Mouse (Mus musculus): Measurements from ENCODE around the gene Urgcp. TPM values are rescaled to one million over a fixed set of nuclear protein-coding genes. Genes with fewer than 3 reads are reported as not detected.
A peak's percentile ranks its signal among the peaks of the same experiment; 100 is the strongest.

The Urgcp gene
- polyA plus RNA-seq, 1 experiment from 2014 or later = 33.5 TPM

- Histone ChIP-seq H3K4me1 (replicated peaks) (no peaks in the 10 kb centered on the region), H3K27ac (replicated peaks) (no peak overlapping the region), H3K9ac (no peak overlapping the region), H3K27me3 (no peaks in the 10 kb centered on the region), H3K4me2 (no peak overlapping the region), H3K4me3 (no peak overlapping the region), H3K9me3 (no peaks in the 10 kb centered on the region), H3K36me3 (peaks cover 74% of the 10 kb centered on the region)
- 77% methylated on average over 11 of the region's 11 CpGs for WGBS
- ATAC-seq (ENCODE audit: low FRiP score, low read depth) = no peak
Observed at GRCm38 (mm10) chr11:5797371-5797770, 35.2 kb upstream of the Urgcp start.

GRCm38 (mm10) chr11:5796939-5797338, 34.8 kb upstream of the Urgcp start:
- Histone ChIP-seq H3K4me1 (replicated peaks) (no peaks in the 10 kb centered on the region), H3K9me3 (no peaks in the 10 kb centered on the region), H3K27ac (replicated peaks) (no peak overlapping the region), H3K4me2 (no peak overlapping the region), H3K27me3 (no peaks in the 10 kb centered on the region), H3K4me3 (no peak overlapping the region), H3K9ac (no peak overlapping the region), H3K36me3 (peaks cover 77% of the 10 kb centered on the region)
- WGBS = 83% methylated on average over 15 of the region's 15 CpGs
- ATAC-seq (ENCODE audit: low FRiP score, low read depth) = no peak

- H3K4me2 ChIP-seq = no peak overlapping the region
- no peak overlapping the region for H3K27ac ChIP-seq (replicated peaks)
- H3K36me3 ChIP-seq = peaks cover 77% of the 10 kb centered on the region
- H3K4me3 ChIP-seq = no peak overlapping the region
- no peak for ATAC-seq (ENCODE audit: low FRiP score, low read depth)
- no peaks in the 10 kb centered on the region for H3K9me3 ChIP-seq
- WGBS = 80% methylated on average over 7 of the region's 7 CpGs
- H3K4me1 ChIP-seq (replicated peaks) = 0 out of 2 replicates have a peak, but pooled peaks cover 3% of the 10 kb centered on the region
- H3K27me3 ChIP-seq = no peaks in the 10 kb centered on the region
- no peak overlapping the region for H3K9ac ChIP-seq
Observed at GRCm38 (mm10) chr11:5795706-5796105, 33.5 kb upstream of the Urgcp start.

- 90% methylated on average over 9 of the region's 9 CpGs for WGBS
- no peak overlapping the region for H3K4me2 ChIP-seq
Observed at GRCm38 (mm10) chr11:5795290-5795689, 33.1 kb upstream of the Urgcp start.

GRCm38 (mm10) chr11:5790431-5790830, 28.3 kb upstream of the Urgcp start:
- Histone ChIP-seq H3K4me3 (no peak overlapping the region), H3K9me3 (no peaks in the 10 kb centered on the region), H3K4me2 (no peak overlapping the region), H3K9ac (no peak overlapping the region), H3K27ac (replicated peaks) (no peak overlapping the region), H3K27me3 (no peaks in the 10 kb centered on the region), H3K4me1 (replicated peaks) (peaks cover 26% of the 10 kb centered on the region), H3K36me3 (peaks cover 29% of the 10 kb centered on the region)
- WGBS = 91% methylated on average over 1 of the region's 1 CpGs
- ATAC-seq (ENCODE audit: low FRiP score, low read depth) = no peak

More at GRCm38 (mm10) chr11:5795290-5795689, 33.1 kb upstream of the Urgcp start:
- Histone ChIP-seq H3K27me3 (no peaks in the 10 kb centered on the region), H3K36me3 (peaks cover 73% of the 10 kb centered on the region), H3K27ac (replicated peaks) (no peak overlapping the region), H3K9me3 (no peaks in the 10 kb centered on the region), H3K4me1 (replicated peaks) (0 out of 2 replicates have a peak, but pooled peaks cover 6% of the 10 kb centered on the region), H3K9ac (no peak overlapping the region), H3K4me3 (no peak overlapping the region)
- ATAC-seq (ENCODE audit: low FRiP score, low read depth) = no peak

- Histone ChIP-seq H3K4me1 (replicated peaks) (peaks cover 26% of the 10 kb centered on the region), H3K27me3 (no peaks in the 10 kb centered on the region), H3K27ac (replicated peaks) (no peak overlapping the region), H3K9ac (no peak overlapping the region), H3K36me3 (peaks cover 23% of the 10 kb centered on the region), H3K9me3 (no peaks in the 10 kb centered on the region), H3K4me3 (peak overlapping the region; percentile 73), H3K4me2 (peak overlapping the region; percentile 78)
- 81% methylated on average over 3 of the region's 3 CpGs for WGBS
- no peak for ATAC-seq (ENCODE audit: low FRiP score, low read depth)
Observed at GRCm38 (mm10) chr11:5789754-5790333, 27.7 kb upstream of the Urgcp start.

- H3K4me1 ChIP-seq (replicated peaks) = peaks cover 26% of the 10 kb centered on the region
- no peaks in the 10 kb centered on the region for H3K27me3 ChIP-seq
- H3K9ac ChIP-seq = peak overlapping the region; percentile 82
- H3K36me3 ChIP-seq = peaks cover 19% of the 10 kb centered on the region
- H3K27ac ChIP-seq (replicated peaks) = peak overlapping the region; percentile 90
- H3K4me3 ChIP-seq = peak overlapping the region; percentile 73
- H3K4me2 ChIP-seq = peak overlapping the region; percentile 78
- 75% methylated on average over 6 of the region's 6 CpGs for WGBS
- H3K9me3 ChIP-seq = no peaks in the 10 kb centered on the region
- ATAC-seq (ENCODE audit: low FRiP score, low read depth) = no peak
Observed at GRCm38 (mm10) chr11:5789071-5789753, 27.0 kb upstream of the Urgcp start.

- Histone ChIP-seq H3K4me3 (peak within 1 kb of the TSS; percentile 73), H3K27me3 (no peaks in the 10 kb centered on the region), H3K9me3 (no peaks in the 10 kb centered on the region), H3K4me2 (peak within 1 kb of the TSS; percentile 78), H3K9ac (peak within 1 kb of the TSS; percentile 82), H3K36me3 (peaks cover 14% of the 10 kb centered on the region), H3K4me1 (replicated peaks) (peaks cover 26% of the 10 kb centered on the region), H3K27ac (replicated peaks) (peak within 1 kb of the TSS; percentile 90)
- under 1% methylated on average over 74 of the region's 74 CpGs for WGBS
- ATAC-seq (ENCODE audit: low FRiP score, low read depth) = peak; percentile 97
Observed at GRCm38 (mm10) chr11:5788056-5789014, 26.2 kb upstream of the Urgcp start, which contains the start of gene Dbnl. TSS of gene Dbnl (plus strand) at chr11:5788488.

GRCm38 (mm10) chr11:5787671-5788055, 25.5 kb upstream of the Urgcp start:
- H3K9me3 ChIP-seq = no peaks in the 10 kb centered on the region

GRCm38 (mm10) chr11:5785732-5786131, 23.6 kb upstream of the Urgcp start:
- H3K9ac ChIP-seq = no peak overlapping the region
- H3K36me3 ChIP-seq = 0 out of 2 replicates have a peak, but pooled peaks cover 6% of the 10 kb centered on the region
- no peaks in the 10 kb centered on the region for H3K9me3 ChIP-seq
- H3K27me3 ChIP-seq = no peaks in the 10 kb centered on the region
- no peak overlapping the region for H3K27ac ChIP-seq (replicated peaks)
- H3K4me1 ChIP-seq (replicated peaks) = peaks cover 24% of the 10 kb centered on the region
- H3K4me2 ChIP-seq = no peak overlapping the region
- no peak overlapping the region for H3K4me3 ChIP-seq
- no peak for ATAC-seq (ENCODE audit: low FRiP score, low read depth)

More at GRCm38 (mm10) chr11:5787671-5788055, 25.5 kb upstream of the Urgcp start:
- WGBS = 40% methylated on average over 8 of the region's 8 CpGs
- peak overlapping the region; percentile 82 for H3K9ac ChIP-seq
- peak overlapping the region; percentile 78 for H3K4me2 ChIP-seq
- no peak for ATAC-seq (ENCODE audit: low FRiP score, low read depth)
- H3K27me3 ChIP-seq = no peaks in the 10 kb centered on the region
- H3K36me3 ChIP-seq = peaks cover 10% of the 10 kb centered on the region
- peak overlapping the region; percentile 90 for H3K27ac ChIP-seq (replicated peaks)
- H3K4me3 ChIP-seq = peak overlapping the region; percentile 73
- H3K4me1 ChIP-seq (replicated peaks) = peaks cover 26% of the 10 kb centered on the region

GRCm38 (mm10) chr11:5782199-5782944, 20.2 kb upstream of the Urgcp start:
- Histone ChIP-seq H3K4me2 (no peak overlapping the region), H3K9ac (no peak overlapping the region), H3K36me3 (0 out of 2 replicates have a peak, but pooled peaks cover 6% of the 10 kb centered on the region), H3K27ac (replicated peaks) (no peak overlapping the region), H3K9me3 (no peaks in the 10 kb centered on the region), H3K27me3 (no peaks in the 10 kb centered on the region), H3K4me1 (replicated peaks) (peaks cover 4% of the 10 kb centered on the region), H3K4me3 (no peak overlapping the region)
- no peak for ATAC-seq (ENCODE audit: low FRiP score, low read depth)
- WGBS = 77% methylated on average over 8 of the region's 8 CpGs

Measured in hindbrain, embryonic 15.5 days (tissue).